Mouse (Mus musculus) megakaryocyte-erythroid progenitor cell, adult 5-6 weeks (primary cell): ENCODE results near the gene Tnfrsf23. TPM values are rescaled to one million over a fixed set of nuclear protein-coding genes. Genes with fewer than 3 reads are reported as not detected.

Experiments used
- ATAC-seq: replicated peaks from 2 replicates; pipeline ENCODE4 v1.8.0; 2016; ENCODE audit warnings: mild to moderate bottlenecking, inconsistent platforms; ENCODE audit not compliant: severe bottlenecking, poor library complexity, low FRiP score, low TSS enrichment
- total RNA-seq, 2 experiments: library from RNA; stranded (forward) in 1 of 2; stranded (reverse) in 1 of 2; fragments of 200-1000, 215-1000 nt in 1 of 2; fragments of >200 nt in 1 of 2; fragmentation: Nextera tagmentation in 1 of 2; gene quantifications; 2 replicates each; pipeline ENCODE4 v1.2.3; 2014 to 2017

Tnfrsf23 gene
- total RNA-seq, 2 experiments from 2014 or later, result not detected

DNA sequence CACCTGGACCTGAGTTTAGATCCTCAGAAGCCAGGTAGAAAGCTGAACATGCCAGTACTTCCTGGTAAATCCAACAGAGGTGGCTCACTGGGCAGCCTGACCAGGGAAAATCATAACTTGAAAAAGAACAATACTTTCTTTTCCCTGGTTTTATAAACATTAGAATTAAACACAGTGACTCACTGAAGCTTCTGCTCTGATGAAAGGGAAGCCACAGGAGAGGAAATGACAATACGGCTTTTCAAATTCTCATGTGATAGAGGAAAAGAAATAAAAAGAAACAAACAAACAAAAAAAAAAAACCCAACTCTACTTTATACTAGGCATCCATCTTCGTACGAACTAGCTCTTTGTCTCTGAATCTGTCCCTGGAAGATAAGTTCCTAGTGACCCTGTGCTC, 61.1 kb downstream of the Tnfrsf23 start:
- no peak for ATAC-seq

DNA sequence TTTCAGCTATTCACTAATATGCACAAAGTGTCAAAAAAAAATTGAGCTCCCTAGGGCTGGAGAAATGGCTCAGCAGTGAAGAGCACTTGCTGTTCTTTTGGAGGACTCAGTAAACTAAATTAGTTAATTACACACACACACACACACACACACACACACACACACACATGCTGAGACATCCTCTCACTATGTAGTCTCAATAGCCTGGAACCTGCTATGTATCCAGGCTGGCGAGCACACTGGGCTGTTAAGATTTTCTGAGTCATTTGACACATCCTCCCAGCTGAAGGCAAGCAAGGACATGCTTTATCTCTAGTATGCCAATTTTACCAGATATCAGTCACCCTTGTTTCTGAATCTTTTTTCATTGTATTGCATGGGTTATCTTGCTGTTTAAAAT, 64.7 kb downstream of the Tnfrsf23 start:
- ATAC-seq, result no peak

Other genes with a start within 250 kb of the Tnfrsf23 start
- 4.3 TPM in 1 of 2 replicates, not detected in the other for gene Cdkn1c, start 224.8 kb downstream of the Tnfrsf23 start, total RNA-seq (2014; fragmentation: Nextera tagmentation)
- gene Cdkn1c, start 224.8 kb downstream of the Tnfrsf23 start, total RNA-seq (2017), result 1.1 and 1.3 TPM in 2 replicates
- gene Slc22a18, start 212.1 kb downstream of the Tnfrsf23 start, total RNA-seq (2014; fragmentation: Nextera tagmentation), result 0.62 and 3.0 TPM in 2 replicates
- gene Slc22a18, start 212.1 kb downstream of the Tnfrsf23 start, total RNA-seq (2017), result 1.1 and 2.5 TPM in 2 replicates
- 8.4 and 8.5 TPM in 2 replicates for gene Phlda2, start 182.7 kb downstream of the Tnfrsf23 start, total RNA-seq (2014; fragmentation: Nextera tagmentation)
- gene Phlda2, start 182.7 kb downstream of the Tnfrsf23 start, total RNA-seq (2017), result 6.2 and 15.8 TPM in 2 replicates
- 130 and 169 TPM in 2 replicates for gene Nap1l4, start 136.8 kb downstream of the Tnfrsf23 start, total RNA-seq (2014; fragmentation: Nextera tagmentation)
- 222 and 257 TPM in 2 replicates for gene Nap1l4, start 136.8 kb downstream of the Tnfrsf23 start, total RNA-seq (2017)
- gene Cars, start 85.8 kb downstream of the Tnfrsf23 start, total RNA-seq (2014; fragmentation: Nextera tagmentation), result 83.0 and 151 TPM in 2 replicates
- gene Cars, start 85.8 kb downstream of the Tnfrsf23 start, total RNA-seq (2017), result 82.1 and 85.1 TPM in 2 replicates
- gene Tnfrsf26, start 57.1 kb downstream of the Tnfrsf23 start, total RNA-seq (2014; fragmentation: Nextera tagmentation), result 1.1 and 1.4 TPM in 2 replicates
- 0.42 and 1.1 TPM in 2 replicates for gene Tnfrsf26, start 57.1 kb downstream of the Tnfrsf23 start, total RNA-seq (2017)
- 3.0 and 6.0 TPM in 2 replicates for gene Tnfrsf22, start 36.2 kb downstream of the Tnfrsf23 start, total RNA-seq (2014; fragmentation: Nextera tagmentation)
- gene Tnfrsf22, start 36.2 kb downstream of the Tnfrsf23 start, total RNA-seq (2017), result 0.08 and 2.7 TPM in 2 replicates
- 4.3 and 9.3 TPM in 2 replicates for gene Osbpl5, start 71.1 kb upstream of the Tnfrsf23 start, total RNA-seq (2014; fragmentation: Nextera tagmentation)
- gene Osbpl5, start 71.1 kb upstream of the Tnfrsf23 start, total RNA-seq (2017), result 2.6 and 3.8 TPM in 2 replicates
- gene Mrgprg, start 81.1 kb upstream of the Tnfrsf23 start, total RNA-seq (2014; fragmentation: Nextera tagmentation), result not detected in 2 replicates
- not detected in 2 replicates for gene Mrgprg, start 81.1 kb upstream of the Tnfrsf23 start, total RNA-seq (2017)
- gene Mrgpre, start 98.6 kb upstream of the Tnfrsf23 start, total RNA-seq (2014; fragmentation: Nextera tagmentation), result 0.37 TPM in 1 of 2 replicates, not detected in the other
- 0.19 and 0.27 TPM in 2 replicates for gene Mrgpre, start 98.6 kb upstream of the Tnfrsf23 start, total RNA-seq (2017)
- gene Nadsyn1, start 137.0 kb upstream of the Tnfrsf23 start, total RNA-seq (2014; fragmentation: Nextera tagmentation), result 9.1 and 11.3 TPM in 2 replicates
- gene Nadsyn1, start 137.0 kb upstream of the Tnfrsf23 start, total RNA-seq (2017), result 8.0 and 31.7 TPM in 2 replicates
- 26.0 and 42.8 TPM in 2 replicates for gene Dhcr7, start 137.3 kb upstream of the Tnfrsf23 start, total RNA-seq (2014; fragmentation: Nextera tagmentation)
- gene Dhcr7, start 137.3 kb upstream of the Tnfrsf23 start, total RNA-seq (2017), result 6.2 and 9.4 TPM in 2 replicates
- not detected in 2 replicates for gene Gm498, start 181.0 kb upstream of the Tnfrsf23 start, total RNA-seq (2014; fragmentation: Nextera tagmentation)
- gene Gm498, start 181.0 kb upstream of the Tnfrsf23 start, total RNA-seq (2017), result not detected in 2 replicates